Mouse (Mus musculus): ENCODE data around the gene Fbln7. TPM values are rescaled to one million over a fixed set of nuclear protein-coding genes. Genes with fewer than 3 reads are reported as not detected.

Fbln7 gene
- polyA plus RNA-seq, 1 experiment from 2014 or later, result 1.7 TPM

DNA sequence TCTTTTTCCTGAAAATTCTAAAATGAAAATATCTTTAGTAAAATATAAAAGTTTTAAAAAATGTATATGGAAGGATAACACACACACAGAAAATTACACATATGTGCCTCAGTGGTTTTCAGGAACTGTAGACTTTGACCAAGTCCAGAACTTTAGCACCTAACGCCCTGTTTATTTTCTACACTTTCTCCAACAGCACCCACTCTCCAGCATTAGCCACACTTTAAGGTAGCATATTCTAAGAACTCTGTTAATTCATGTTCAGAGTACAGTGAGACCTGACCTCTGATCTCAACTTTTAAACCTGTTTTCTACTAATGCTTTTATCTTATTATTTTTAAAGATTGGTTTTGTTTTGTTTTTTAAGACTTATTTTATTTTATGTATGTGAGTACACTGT lies 35.0 kb upstream of the Fbln7 start:
- ATAC-seq (ENCODE audit: low FRiP score, low TSS enrichment) (no peak), DNase-seq (no peak)
- no peak overlapping the region for H3K4me2 ChIP-seq (ENCODE audit: low read length)
- WGBS, result 100% methylated on average over 1 of the region's 1 CpGs
- H3K36me3 ChIP-seq (ENCODE audit: control insufficient read depth, insufficient read depth, low read length), result peaks cover 57% of the 10 kb centered on the region
- H3K27me3 ChIP-seq (ENCODE audit: control insufficient read depth, insufficient read depth, low read length), result no peaks in the 10 kb centered on the region
- H3K9ac ChIP-seq (replicated peaks; ENCODE audit: low read length), result no peak overlapping the region
- no peaks in the 10 kb centered on the region for H3K4me1 ChIP-seq (ENCODE audit: control insufficient read depth, insufficient read depth, low read length)
- H3K9me3 ChIP-seq (ENCODE audit: control insufficient read depth, low read length), result no peaks in the 10 kb centered on the region
- H3K4me3 ChIP-seq (replicated peaks; ENCODE audit: low read depth, low read length), result no peak overlapping the region
- H3K27ac ChIP-seq (replicated peaks; ENCODE audit: low read depth, low read length), result no peak overlapping the region

DNA sequence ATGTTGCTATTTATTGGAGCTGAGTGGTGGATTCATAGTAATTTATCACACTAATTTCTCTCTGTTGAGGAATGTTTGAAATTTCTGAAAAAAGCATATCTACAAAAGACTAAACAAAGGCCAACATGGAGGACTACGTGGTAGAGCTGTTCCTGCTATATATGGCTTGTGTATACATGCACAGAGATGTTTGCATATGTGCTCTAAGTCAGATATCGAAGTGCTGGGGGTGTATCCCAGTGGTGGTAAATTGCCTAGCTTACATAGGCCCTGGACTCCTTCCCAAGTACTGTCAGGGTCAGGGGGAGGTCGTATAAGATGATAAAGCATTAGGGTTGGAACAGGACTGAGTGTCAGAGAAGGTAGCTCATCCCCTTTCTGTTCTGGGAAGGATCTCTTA lies 30.2 kb upstream of the Fbln7 start:
- H3K27me3 ChIP-seq (ENCODE audit: control insufficient read depth, insufficient read depth, low read length), result no peaks in the 10 kb centered on the region
- H3K27ac ChIP-seq (replicated peaks; ENCODE audit: low read depth, low read length), result no peak overlapping the region
- ATAC-seq (ENCODE audit: low FRiP score, low TSS enrichment) (no peak), DNase-seq (no peak)
- no peak overlapping the region for H3K4me3 ChIP-seq (replicated peaks; ENCODE audit: low read depth, low read length)
- no peak overlapping the region for H3K9ac ChIP-seq (replicated peaks; ENCODE audit: low read length)
- no peak overlapping the region for H3K4me2 ChIP-seq (ENCODE audit: low read length)
- H3K4me1 ChIP-seq (ENCODE audit: control insufficient read depth, insufficient read depth, low read length), result no peaks in the 10 kb centered on the region
- H3K36me3 ChIP-seq (ENCODE audit: control insufficient read depth, insufficient read depth, low read length), result peaks cover 91% of the 10 kb centered on the region
- 88% methylated on average over 3 of the region's 3 CpGs for WGBS
- H3K9me3 ChIP-seq (ENCODE audit: control insufficient read depth, low read length), result no peaks in the 10 kb centered on the region

DNA sequence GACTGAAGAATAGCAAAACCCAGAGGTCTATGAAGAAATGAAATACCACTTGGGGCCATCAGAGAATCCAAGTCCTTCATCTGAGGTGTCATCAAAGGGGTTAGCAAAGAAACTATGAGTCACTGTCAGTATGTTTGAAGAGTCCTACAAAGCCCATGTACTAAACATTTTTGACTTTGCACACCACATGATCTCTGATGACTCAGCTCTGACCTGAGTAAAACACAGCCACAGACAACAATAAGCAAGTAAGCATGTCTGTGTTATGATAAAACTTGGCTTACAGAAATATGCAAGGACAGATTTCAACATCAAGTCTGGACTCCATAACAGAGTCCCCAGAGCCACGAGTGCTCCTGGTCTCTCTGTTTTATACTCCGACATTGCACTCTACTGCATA lies 29.7 kb upstream of the Fbln7 start:
- WGBS, result 99% methylated on average over 2 of the region's 2 CpGs
- Histone ChIP-seq H3K27ac (replicated peaks; ENCODE audit: low read depth, low read length) (no peak overlapping the region), H3K9ac (replicated peaks; ENCODE audit: low read length) (no peak overlapping the region), H3K4me1 (ENCODE audit: control insufficient read depth, insufficient read depth, low read length) (no peaks in the 10 kb centered on the region), H3K27me3 (ENCODE audit: control insufficient read depth, insufficient read depth, low read length) (no peaks in the 10 kb centered on the region), H3K9me3 (ENCODE audit: control insufficient read depth, low read length) (no peaks in the 10 kb centered on the region), H3K4me3 (replicated peaks; ENCODE audit: low read depth, low read length) (no peak overlapping the region), H3K36me3 (ENCODE audit: control insufficient read depth, insufficient read depth, low read length) (peaks cover 92% of the 10 kb centered on the region), H3K4me2 (ENCODE audit: low read length) (no peak overlapping the region)
- DNase-seq (no peak), ATAC-seq (ENCODE audit: low FRiP score, low TSS enrichment) (no peak)

- H3K4me2 ChIP-seq (ENCODE audit: low read length), result no peak overlapping the region
- H3K4me1 ChIP-seq (ENCODE audit: control insufficient read depth, insufficient read depth, low read length), result no peaks in the 10 kb centered on the region
- DNase-seq (no peak), ATAC-seq (ENCODE audit: low FRiP score, low TSS enrichment) (no peak)
- 96% methylated on average over 2 of the region's 2 CpGs for WGBS
- H3K9ac ChIP-seq (replicated peaks; ENCODE audit: low read length), result no peak overlapping the region
- H3K27ac ChIP-seq (replicated peaks; ENCODE audit: low read depth, low read length), result no peak overlapping the region
- no peaks in the 10 kb centered on the region for H3K9me3 ChIP-seq (ENCODE audit: control insufficient read depth, low read length)
- H3K4me3 ChIP-seq (replicated peaks; ENCODE audit: low read depth, low read length), result no peak overlapping the region
- peaks cover 91% of the 10 kb centered on the region for H3K36me3 ChIP-seq (ENCODE audit: control insufficient read depth, insufficient read depth, low read length)
- H3K27me3 ChIP-seq (ENCODE audit: control insufficient read depth, insufficient read depth, low read length), result no peaks in the 10 kb centered on the region
Measured at GRCm38 (mm10) chr2:128833435-128833834, 29.3 kb upstream of the Fbln7 start.

DNA sequence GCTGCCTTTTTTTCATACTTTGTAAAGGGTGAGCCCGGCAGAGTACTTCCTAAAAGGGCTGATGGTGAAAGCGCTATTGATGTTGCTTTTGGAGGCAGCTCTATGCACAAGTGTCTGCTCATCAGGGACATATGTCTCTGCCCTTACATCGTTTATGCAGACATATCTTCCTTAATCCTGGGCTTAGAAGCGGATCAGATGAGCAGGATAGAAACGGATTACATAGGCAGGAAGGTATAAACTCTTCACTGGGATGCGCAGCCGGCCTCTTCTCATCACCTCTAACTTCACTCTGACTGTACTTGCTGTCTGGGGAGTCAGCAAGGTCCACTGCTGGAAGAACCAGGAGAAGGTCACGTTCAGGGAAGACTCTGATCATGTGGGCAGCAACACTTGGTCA lies 25.2 kb upstream of the Fbln7 start:
- H3K36me3 ChIP-seq (ENCODE audit: control insufficient read depth, insufficient read depth, low read length), result peaks cover 83% of the 10 kb centered on the region
- no peaks in the 10 kb centered on the region for H3K27me3 ChIP-seq (ENCODE audit: control insufficient read depth, insufficient read depth, low read length)
- no peak for ATAC-seq (ENCODE audit: low FRiP score, low TSS enrichment)
- H3K4me3 ChIP-seq (replicated peaks; ENCODE audit: low read depth, low read length), result no peak overlapping the region
- no peak for DNase-seq
- H3K9ac ChIP-seq (replicated peaks; ENCODE audit: low read length), result no peak overlapping the region
- H3K4me1 ChIP-seq (ENCODE audit: control insufficient read depth, insufficient read depth, low read length), result no peaks in the 10 kb centered on the region
- no peak overlapping the region for H3K4me2 ChIP-seq (ENCODE audit: low read length)
- no peaks in the 10 kb centered on the region for H3K9me3 ChIP-seq (ENCODE audit: control insufficient read depth, low read length)
- WGBS, result 95% methylated on average over 8 of the region's 8 CpGs
- H3K27ac ChIP-seq (replicated peaks; ENCODE audit: low read depth, low read length), result no peak overlapping the region

GRCm38 (mm10) chr2:128838611-128839010 lies 24.2 kb upstream of the Fbln7 start:
- no peak for ATAC-seq (ENCODE audit: low FRiP score, low TSS enrichment)
- H3K4me2 ChIP-seq (ENCODE audit: low read length), result no peak overlapping the region
- H3K27me3 ChIP-seq (ENCODE audit: control insufficient read depth, insufficient read depth, low read length), result no peaks in the 10 kb centered on the region
- no peak for DNase-seq
- H3K9ac ChIP-seq (replicated peaks; ENCODE audit: low read length), result no peak overlapping the region
- no peaks in the 10 kb centered on the region for H3K9me3 ChIP-seq (ENCODE audit: control insufficient read depth, low read length)
- no peak overlapping the region for H3K4me3 ChIP-seq (replicated peaks; ENCODE audit: low read depth, low read length)
- 93% methylated on average over 3 of the region's 3 CpGs for WGBS
- H3K36me3 ChIP-seq (ENCODE audit: control insufficient read depth, insufficient read depth, low read length), result peaks cover 82% of the 10 kb centered on the region
- H3K27ac ChIP-seq (replicated peaks; ENCODE audit: low read depth, low read length), result no peak overlapping the region
- no peaks in the 10 kb centered on the region for H3K4me1 ChIP-seq (ENCODE audit: control insufficient read depth, insufficient read depth, low read length)

DNA sequence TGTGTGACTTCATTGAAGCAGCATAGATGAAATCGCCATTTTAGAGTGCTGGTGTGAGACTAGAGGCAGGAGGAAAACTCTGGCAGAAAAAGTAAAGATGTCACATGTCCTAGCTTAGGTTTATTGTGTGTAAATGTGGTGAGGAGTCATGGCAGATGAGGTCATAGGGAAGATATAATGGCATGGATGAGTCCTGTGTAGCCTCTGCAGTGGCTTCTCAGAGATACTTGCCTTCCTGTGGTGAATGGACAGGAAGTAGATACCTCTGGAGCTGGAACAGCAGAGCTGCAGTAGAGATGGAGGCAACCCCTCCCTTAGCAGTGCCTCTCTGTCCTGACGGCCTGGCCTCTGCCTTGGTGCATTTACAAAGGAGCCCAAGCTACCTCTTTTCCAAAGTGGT lies 23.3 kb upstream of the Fbln7 start:
- H3K4me2 ChIP-seq (ENCODE audit: low read length), result no peak overlapping the region
- H3K36me3 ChIP-seq (ENCODE audit: control insufficient read depth, insufficient read depth, low read length), result peaks cover 80% of the 10 kb centered on the region
- H3K9me3 ChIP-seq (ENCODE audit: control insufficient read depth, low read length), result no peaks in the 10 kb centered on the region
- ATAC-seq (ENCODE audit: low FRiP score, low TSS enrichment) (no peak), DNase-seq (no peak)
- WGBS, result 95% methylated on average over 2 of the region's 2 CpGs
- H3K9ac ChIP-seq (replicated peaks; ENCODE audit: low read length), result no peak overlapping the region
- H3K27ac ChIP-seq (replicated peaks; ENCODE audit: low read depth, low read length), result no peak overlapping the region
- no peaks in the 10 kb centered on the region for H3K4me1 ChIP-seq (ENCODE audit: control insufficient read depth, insufficient read depth, low read length)
- H3K27me3 ChIP-seq (ENCODE audit: control insufficient read depth, insufficient read depth, low read length), result no peaks in the 10 kb centered on the region
- H3K4me3 ChIP-seq (replicated peaks; ENCODE audit: low read depth, low read length), result no peak overlapping the region

DNA sequence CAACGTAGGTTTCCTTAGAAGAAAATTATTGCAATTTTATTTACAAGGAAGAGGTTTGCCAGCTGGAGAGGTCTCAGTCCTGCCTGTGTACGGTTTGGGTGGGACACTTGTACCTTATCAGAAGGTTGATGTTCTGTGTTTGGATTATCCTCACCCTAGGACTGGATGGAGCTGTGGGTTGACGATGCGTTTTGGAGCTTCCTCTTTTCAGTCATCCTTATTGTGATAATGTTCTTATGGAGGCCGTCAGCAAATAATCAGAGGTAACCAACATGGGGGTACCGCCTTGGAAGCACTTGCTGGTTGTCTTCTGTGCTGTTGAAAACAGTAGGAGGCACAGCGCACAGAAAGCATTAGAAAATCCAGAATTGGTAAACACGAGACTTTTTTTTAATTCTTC lies 20.3 kb upstream of the Fbln7 start:
- H3K9me3 ChIP-seq (ENCODE audit: control insufficient read depth, low read length), result no peaks in the 10 kb centered on the region
- peaks cover 82% of the 10 kb centered on the region for H3K36me3 ChIP-seq (ENCODE audit: control insufficient read depth, insufficient read depth, low read length)
- H3K4me3 ChIP-seq (replicated peaks; ENCODE audit: low read depth, low read length), result no peak overlapping the region
- H3K4me1 ChIP-seq (ENCODE audit: control insufficient read depth, insufficient read depth, low read length), result no peaks in the 10 kb centered on the region
- 90% methylated on average over 8 of the region's 8 CpGs for WGBS
- DNase-seq, result no peak
- ATAC-seq (ENCODE audit: low FRiP score, low TSS enrichment), result no peak
- H3K27me3 ChIP-seq (ENCODE audit: control insufficient read depth, insufficient read depth, low read length), result no peaks in the 10 kb centered on the region
- H3K9ac ChIP-seq (replicated peaks; ENCODE audit: low read length), result no peak overlapping the region
- no peak overlapping the region for H3K4me2 ChIP-seq (ENCODE audit: low read length)
- no peak overlapping the region for H3K27ac ChIP-seq (replicated peaks; ENCODE audit: low read depth, low read length)

DNA sequence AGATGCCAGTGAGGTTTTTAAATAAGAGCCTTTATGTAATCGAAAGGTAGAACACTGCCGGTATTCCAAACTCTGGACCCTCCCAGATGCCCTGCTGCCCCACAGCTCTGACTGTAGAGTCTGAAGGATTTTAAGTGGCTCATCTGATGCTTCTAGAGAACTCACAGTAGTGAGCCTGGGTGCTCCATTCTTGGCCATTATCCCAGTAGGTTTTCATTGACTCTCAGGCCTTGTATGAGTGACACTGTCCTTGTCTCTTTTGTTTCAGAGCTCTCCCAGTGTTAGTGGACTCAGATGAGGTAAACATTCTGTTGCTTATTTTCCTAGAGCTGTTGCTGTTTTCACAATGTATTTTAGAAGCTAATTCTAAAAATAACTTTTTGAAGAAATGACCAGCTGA lies 12.7 kb upstream of the Fbln7 start:
- no peaks in the 10 kb centered on the region for H3K27me3 ChIP-seq (ENCODE audit: control insufficient read depth, insufficient read depth, low read length)
- H3K9ac ChIP-seq (replicated peaks; ENCODE audit: low read length), result no peak overlapping the region
- H3K9me3 ChIP-seq (ENCODE audit: control insufficient read depth, low read length), result no peaks in the 10 kb centered on the region
- H3K4me2 ChIP-seq (ENCODE audit: low read length), result no peak overlapping the region
- no peak overlapping the region for H3K27ac ChIP-seq (replicated peaks; ENCODE audit: low read depth, low read length)
- peaks cover 91% of the 10 kb centered on the region for H3K36me3 ChIP-seq (ENCODE audit: control insufficient read depth, insufficient read depth, low read length)
- no peak for ATAC-seq (ENCODE audit: low FRiP score, low TSS enrichment)
- DNase-seq, result no peak
- 98% methylated on average over 2 of the region's 2 CpGs for WGBS
- no peak overlapping the region for H3K4me3 ChIP-seq (replicated peaks; ENCODE audit: low read depth, low read length)
- H3K4me1 ChIP-seq (ENCODE audit: control insufficient read depth, insufficient read depth, low read length), result no peaks in the 10 kb centered on the region
